Mouse (Mus musculus) liver, postnatal 0 days (tissue): ENCODE measurements around the gene Scrt2. TPM values are rescaled to one million over a fixed set of nuclear protein-coding genes. Genes with fewer than 3 reads are reported as not detected.
A peak's percentile ranks its signal among the peaks of the same experiment; 100 is the strongest.

Source experiments
- ATAC-seq: fragments of 200-750 bp; cut with Nextera tagmentation; 2 replicates; pipeline ENCODE4 v1.8.0; 2017; ENCODE audit warnings: mild to moderate bottlenecking, moderate library complexity
- DNase-seq: peaks from one replicate; pipeline ENCODE4 v3.0.0-alpha.2; 2016
- H3K27ac ChIP-seq: fragments of 300-500 bp; sonication (generic); 2 replicates; pipeline ENCODE4 v1.5.1; 2014; ENCODE audit warnings: antibody characterized with exemption, moderate library complexity, mild to moderate bottlenecking, low read depth
- H3K27me3 ChIP-seq: fragments of 300-500 bp; sonication (generic); 2 replicates; pipeline ENCODE4 v1.6.1; 2014; ENCODE audit warnings: low read length, control low read depth, mixed read lengths; ENCODE audit not compliant: insufficient read depth
- H3K36me3 ChIP-seq: fragments of 300-500 bp; sonication (generic); replicated peaks from 2 replicates; pipeline ENCODE4 v1.6.1; 2014; ENCODE audit warnings: mild to moderate bottlenecking, control low read depth, low read length, moderate library complexity, mixed read lengths; ENCODE audit not compliant: insufficient read depth
- H3K4me1 ChIP-seq: fragments of 300-500 bp; sonication (generic); 2 replicates; pipeline ENCODE4 v1.6.1; 2014; ENCODE audit warnings: antibody characterized with exemption, mild to moderate bottlenecking, control low read depth; ENCODE audit not compliant: insufficient read depth
- H3K4me2 ChIP-seq: fragments of 300-500 bp; sonication (generic); 2 replicates; pipeline ENCODE4 v1.6.1; 2014; ENCODE audit warnings: low read depth, mild to moderate bottlenecking, low read length, moderate library complexity, mixed read lengths
- H3K4me3 ChIP-seq: fragments of 300-500 bp; sonication (generic); 2 replicates; pipeline ENCODE4 v1.5.1; 2014; ENCODE audit warnings: low read depth, low read length
- H3K9ac ChIP-seq: fragments of 300-500 bp; sonication (generic); replicated peaks from 2 replicates; pipeline ENCODE4 v1.6.1; 2014; ENCODE audit warnings: mild to moderate bottlenecking, moderate library complexity
- H3K9me3 ChIP-seq: fragments of 300-500 bp; sonication (generic); 2 replicates; pipeline ENCODE4 v1.6.1; 2016; ENCODE audit warnings: mild to moderate bottlenecking, control low read depth, low read length, mixed read lengths
- CTCF ChIP-seq: sonication (generic); IDR thresholded peaks from 2 replicates; pipeline ENCODE4 v1.5.1; 2016; ENCODE audit warnings: antibody characterized with exemption, low read depth
- EP300 ChIP-seq: IDR thresholded peaks from 2 replicates; pipeline ENCODE4 v1.6.1; 2016; ENCODE audit warnings: antibody characterized with exemption, low read depth, mild to moderate bottlenecking
- WGBS: fragments of 180-500 bp; shearing (Covaris S2); extraction: QIAGEN DNeasy Blood & Tissue Kit; methylation state at CpG from one replicate; pipeline ENCODE4 v1.1.7; 2014; ENCODE audit not compliant: insufficient replicate concordance; 5-methylcytosine and 5-hydroxymethylcytosine counted together
- polyA plus RNA-seq: library from polyadenylated mRNA; unstranded; fragments of >200 nt; fragmentation: Nextera tagmentation; extraction: Ambion mirVana; gene quantifications from 2 replicates; pipeline ENCODE4 v1.2.1, GENCODE M21; 2015

Scrt2 gene
- polyA plus RNA-seq, 1 experiment from 2014 or later, result not detected

- no peaks in the 10 kb centered on the region for H3K9me3 ChIP-seq
- peaks cover 10% of the 10 kb centered on the region; the same call in 1 of the 2 replicates for H3K4me1 ChIP-seq
- H3K27ac ChIP-seq, result no peak within 1 kb of the TSS
- ATAC-seq (peak; percentile 23; the same call in 1 of the 2 replicates), DNase-seq (peak; percentile 42)
- H3K9ac ChIP-seq, result no peak within 1 kb of the TSS
- WGBS, result 1% methylated on average over 104 of the region's 118 CpGs
- no peaks in the 10 kb centered on the region for H3K36me3 ChIP-seq
- no peak for TF ChIP-seq EP300
- no peak for TF ChIP-seq CTCF
- H3K4me3 ChIP-seq, result peak within 1 kb of the TSS; percentile 38
- H3K4me2 ChIP-seq, result peak within 1 kb of the TSS; percentile 63
- peaks cover 57% of the 10 kb centered on the region for H3K27me3 ChIP-seq
Measured at GRCm38 (mm10) chr2:152143279-152144157, 62.2 kb downstream of the Scrt2 start, which contains the start of gene Tcf15. Gene Tcf15 (plus strand): TSS chr2:152143561.

DNA sequence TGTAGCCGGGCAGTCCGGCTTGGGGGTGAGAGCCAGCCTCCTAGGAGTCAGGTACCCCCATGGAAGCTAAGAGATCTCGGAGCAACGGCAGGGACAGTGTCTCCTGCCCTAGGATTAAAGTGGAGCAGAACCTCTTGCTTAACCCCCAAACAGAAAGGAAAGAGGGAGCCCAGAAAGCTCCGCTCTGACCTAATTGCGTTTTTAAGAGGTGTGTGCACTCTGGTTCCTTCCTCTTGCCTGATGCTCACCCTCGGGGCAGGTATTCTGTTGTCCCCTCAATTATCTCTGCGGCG, 62.8 kb downstream of the Scrt2 start:
- 25% methylated on average over 9 of the region's 9 CpGs for WGBS
- Histone ChIP-seq H3K9ac (no peak overlapping the region), H3K4me1 (peaks cover 10% of the 10 kb centered on the region; the same call in 1 of the 2 replicates), H3K36me3 (no peaks in the 10 kb centered on the region), H3K27me3 (peaks cover 57% of the 10 kb centered on the region), H3K27ac (no peak overlapping the region), H3K4me3 (peak overlapping the region; percentile 38), H3K4me2 (peak overlapping the region; percentile 63), H3K9me3 (no peaks in the 10 kb centered on the region)
- DNase-seq, result no peak
- no peak for TF ChIP-seq EP300
- no peak for TF ChIP-seq CTCF
- ATAC-seq, result no peak

DNA sequence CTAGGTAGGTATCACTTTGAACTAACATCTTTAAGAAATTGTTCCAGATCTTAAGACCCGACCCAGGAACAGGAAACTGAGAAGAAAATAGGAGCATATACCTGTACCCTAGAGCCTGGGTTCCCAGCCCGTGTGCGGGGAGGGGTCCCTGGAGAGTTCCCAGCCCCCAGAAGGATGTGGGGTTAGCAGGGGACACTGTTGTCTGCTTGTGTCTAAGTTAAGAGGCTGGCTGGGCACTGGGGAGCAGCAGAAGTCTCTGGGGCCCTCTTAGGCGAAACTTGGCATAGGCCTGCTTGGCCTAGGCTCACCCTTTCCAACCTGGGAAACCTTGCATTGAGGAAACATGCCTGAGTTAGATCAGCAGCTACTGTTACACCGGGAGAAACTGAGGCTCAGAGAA, 63.2 kb downstream of the Scrt2 start:
- H3K27ac ChIP-seq, result no peak overlapping the region
- peaks cover 57% of the 10 kb centered on the region for H3K27me3 ChIP-seq
- DNase-seq (no peak), ATAC-seq (no peak)
- no peak overlapping the region for H3K9ac ChIP-seq
- H3K4me2 ChIP-seq, result no peak overlapping the region
- no peaks in the 10 kb centered on the region for H3K9me3 ChIP-seq
- WGBS, result 64% methylated on average over 5 of the region's 5 CpGs
- TF ChIP-seq EP300, result no peak
- TF ChIP-seq CTCF, result no peak
- peaks cover 10% of the 10 kb centered on the region; the same call in 1 of the 2 replicates for H3K4me1 ChIP-seq
- no peaks in the 10 kb centered on the region for H3K36me3 ChIP-seq
- H3K4me3 ChIP-seq, result no peak overlapping the region

Other genes starting within 250 kb of the Scrt2 start
- 0.05 TPM in 1 of 2 replicates, not detected in the other for gene Rspo4, start 238.6 kb upstream of the Scrt2 start, polyA plus RNA-seq
- gene Angpt4, start 170.3 kb upstream of the Scrt2 start, polyA plus RNA-seq, result 0.14 and 0.26 TPM in 2 replicates
- 6.3 and 7.3 TPM in 2 replicates for gene Fam110a, start 101.3 kb upstream of the Scrt2 start, polyA plus RNA-seq
- gene Slc52a3, start 85.0 kb upstream of the Scrt2 start, polyA plus RNA-seq, result 0.43 and 0.53 TPM in 2 replicates
- gene Srxn1, start 24.0 kb downstream of the Scrt2 start, polyA plus RNA-seq, result 8.2 and 8.7 TPM in 2 replicates
- 0.14 and 0.18 TPM in 2 replicates for gene Tcf15, start 62.0 kb downstream of the Scrt2 start, polyA plus RNA-seq
- 40.5 and 43.1 TPM in 2 replicates for gene Csnk2a1, start 145.3 kb downstream of the Scrt2 start, polyA plus RNA-seq
- gene Tbc1d20, start 212.3 kb downstream of the Scrt2 start, polyA plus RNA-seq, result 7.8 and 8.3 TPM in 2 replicates